Mouse (Mus musculus) common myeloid progenitor, adult 5-6 weeks (primary cell): ENCODE results near the gene Cpvl. TPM values are rescaled to one million over a fixed set of nuclear protein-coding genes. Genes with fewer than 3 reads are reported as not detected.

Experiments used
- ATAC-seq: replicated peaks from 2 replicates; pipeline ENCODE4 v1.8.0; 2016; ENCODE audit warnings: low read depth, mild to moderate bottlenecking, moderate TSS enrichment, inconsistent platforms; ENCODE audit not compliant: poor library complexity, severe bottlenecking
- total RNA-seq: library from RNA; stranded (forward); fragments of 200-1000, 187-1606 nt; gene quantifications from 2 replicates; pipeline ENCODE4 v1.2.3, GENCODE M21; 2017

Cpvl gene
- total RNA-seq, 1 experiment from 2014 or later, result 0.09 TPM

GRCm38 (mm10) chr6:53973468-53973867, 5.0 kb downstream of the Cpvl start:
- no peak for ATAC-seq

- ATAC-seq, result no peak
Observed at GRCm38 (mm10) chr6:53972238-53972743, 6.2 kb downstream of the Cpvl start.

- no peak for ATAC-seq
Observed at GRCm38 (mm10) chr6:53971729-53972128, 6.7 kb downstream of the Cpvl start.

GRCm38 (mm10) chr6:53969081-53969480, 9.4 kb downstream of the Cpvl start:
- ATAC-seq, result no peak

- ATAC-seq, result peak; percentile 78
Observed at GRCm38 (mm10) chr6:53968550-53968949, 9.9 kb downstream of the Cpvl start.

GRCm38 (mm10) chr6:53966595-53966994, 11.9 kb downstream of the Cpvl start:
- no peak for ATAC-seq

- no peak for ATAC-seq
Observed at GRCm38 (mm10) chr6:53965900-53966299, 12.6 kb downstream of the Cpvl start.

- no peak for ATAC-seq
Observed at GRCm38 (mm10) chr6:53963906-53964496, 14.5 kb downstream of the Cpvl start.

- no peak for ATAC-seq
Observed at GRCm38 (mm10) chr6:53962006-53962405, 16.5 kb downstream of the Cpvl start.

- no peak for ATAC-seq
Observed at GRCm38 (mm10) chr6:53959826-53960225, 18.6 kb downstream of the Cpvl start.

- ATAC-seq, result peak; percentile 60
Observed at GRCm38 (mm10) chr6:53958321-53958720, 20.1 kb downstream of the Cpvl start.

GRCm38 (mm10) chr6:53956513-53956912, 22.0 kb downstream of the Cpvl start:
- no peak for ATAC-seq

GRCm38 (mm10) chr6:53955846-53956245, 22.6 kb downstream of the Cpvl start:
- ATAC-seq, result no peak

GRCm38 (mm10) chr6:53955271-53955670, 23.2 kb downstream of the Cpvl start:
- ATAC-seq, result no peak

- ATAC-seq, result peak; percentile 74
Observed at GRCm38 (mm10) chr6:53954106-53954505, 24.4 kb downstream of the Cpvl start.

- ATAC-seq, result no peak
Observed at GRCm38 (mm10) chr6:53953348-53953747, 25.1 kb downstream of the Cpvl start.

GRCm38 (mm10) chr6:53951421-53951820, 27.1 kb downstream of the Cpvl start:
- ATAC-seq, result no peak

- 0 out of 2 replicates have a peak, but pooled peaks have one; percentile 13 for ATAC-seq
Observed at GRCm38 (mm10) chr6:53950876-53951275, 27.6 kb downstream of the Cpvl start.

- peak; percentile 39; the same call in 1 of the 2 replicates for ATAC-seq
Observed at GRCm38 (mm10) chr6:53948388-53949035, 30.0 kb downstream of the Cpvl start.

GRCm38 (mm10) chr6:53944887-53945286, 33.6 kb downstream of the Cpvl start:
- no peak for ATAC-seq

- no peak for ATAC-seq
Observed at GRCm38 (mm10) chr6:53944417-53944816, 34.1 kb downstream of the Cpvl start.
